Mouse (Mus musculus) erythroblast, adult 5-6 weeks (primary cell): ENCODE results near the gene Mbd5. TPM values are rescaled to one million over a fixed set of nuclear protein-coding genes. Genes with fewer than 3 reads are reported as not detected.

ENCODE experiments used
- ATAC-seq: replicated peaks from 2 replicates; pipeline ENCODE4 v1.8.0; 2016; ENCODE audit warnings: moderate number of reproducible peaks, mild to moderate bottlenecking, moderate TSS enrichment, inconsistent platforms; ENCODE audit not compliant: poor library complexity, low FRiP score, severe bottlenecking
- total RNA-seq, 2 experiments: library from RNA; stranded (forward) in 1 of 2; stranded (reverse) in 1 of 2; fragments of 150-400 nt in 1 of 2; fragments of 200-764, 138-1000 nt in 1 of 2; gene quantifications; 2 replicates each; pipeline versions ENCODE4 v1.2.3 to v1.2.4; 2015 to 2017; ENCODE audit warnings: low replicate concordance in 2 of 2

The Mbd5 gene
- total RNA-seq, 2 experiments from 2014 or later, result 12.9 to 51.3 TPM

DNA sequence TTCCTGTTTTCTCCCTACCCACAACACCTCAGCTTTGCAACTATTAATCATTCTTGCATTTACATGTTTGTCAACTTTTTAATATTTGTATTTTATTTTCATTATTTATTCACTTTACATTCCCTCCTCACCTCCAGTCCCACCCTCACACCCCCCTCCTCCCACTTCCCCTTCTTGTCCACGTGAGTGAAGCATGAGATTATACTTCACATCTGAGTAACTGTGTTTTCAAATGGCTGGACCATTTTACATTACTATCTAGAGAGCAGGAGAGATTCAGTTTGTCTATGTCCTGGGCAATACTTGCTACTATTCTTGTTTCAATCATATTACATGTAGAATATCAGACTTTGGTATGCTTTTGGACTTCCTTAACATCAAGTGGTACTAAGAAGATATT lies 204.3 kb downstream of the Mbd5 start:
- no peak for ATAC-seq

DNA sequence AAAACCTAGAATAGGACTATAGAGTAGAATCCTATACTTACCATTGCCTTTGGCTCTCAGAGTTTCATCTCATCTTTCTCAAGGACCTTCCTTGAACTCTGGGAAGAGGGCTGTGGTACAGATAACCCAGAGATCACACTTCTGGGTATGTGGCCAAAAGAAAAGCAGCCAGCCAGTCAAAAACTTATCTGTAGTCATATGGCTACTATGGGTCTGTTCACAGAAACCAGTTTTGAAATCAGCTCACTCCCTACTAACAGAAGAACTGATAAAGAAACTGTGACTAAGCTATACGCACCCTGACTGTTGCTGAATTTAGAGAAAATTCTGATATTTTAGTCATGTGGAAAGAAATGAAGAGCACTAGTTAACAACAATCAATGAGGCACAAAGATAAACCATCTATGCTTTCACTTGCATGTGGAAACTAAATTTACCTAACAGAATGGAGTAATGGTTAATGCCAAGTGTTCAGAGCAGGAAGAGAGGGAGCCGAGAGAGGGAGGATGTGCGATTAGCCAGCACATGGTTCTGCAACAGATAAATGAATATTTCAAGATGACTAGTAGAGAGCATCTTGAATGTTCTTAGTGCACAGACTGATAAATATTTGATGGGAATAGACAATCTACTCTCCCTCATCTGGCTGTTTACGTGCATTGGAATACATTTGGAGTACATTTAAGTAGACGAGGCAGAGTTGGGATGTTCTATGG lies 211.1 kb downstream of the Mbd5 start:
- peak; percentile 52; the same call in 1 of the 2 replicates for ATAC-seq

DNA sequence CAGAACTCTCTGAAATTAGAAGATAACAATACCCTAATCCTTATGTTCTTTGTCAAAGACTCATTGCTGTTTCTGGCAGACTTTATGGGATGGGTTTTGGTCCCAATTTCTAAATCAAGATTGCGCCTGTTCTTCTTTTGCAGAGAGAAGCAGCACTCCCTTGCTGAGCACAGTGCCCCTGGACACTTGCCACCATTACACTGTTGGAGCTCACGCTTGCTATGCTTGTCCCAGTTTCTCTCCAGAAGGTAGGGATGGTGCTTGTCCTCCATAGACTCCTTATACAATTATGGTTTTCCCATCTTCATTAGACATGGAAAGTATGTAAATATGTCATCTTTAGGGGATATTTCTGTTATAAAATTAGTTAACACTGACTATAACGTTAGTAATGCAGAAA lies 220.5 kb downstream of the Mbd5 start:
- no peak for ATAC-seq

DNA sequence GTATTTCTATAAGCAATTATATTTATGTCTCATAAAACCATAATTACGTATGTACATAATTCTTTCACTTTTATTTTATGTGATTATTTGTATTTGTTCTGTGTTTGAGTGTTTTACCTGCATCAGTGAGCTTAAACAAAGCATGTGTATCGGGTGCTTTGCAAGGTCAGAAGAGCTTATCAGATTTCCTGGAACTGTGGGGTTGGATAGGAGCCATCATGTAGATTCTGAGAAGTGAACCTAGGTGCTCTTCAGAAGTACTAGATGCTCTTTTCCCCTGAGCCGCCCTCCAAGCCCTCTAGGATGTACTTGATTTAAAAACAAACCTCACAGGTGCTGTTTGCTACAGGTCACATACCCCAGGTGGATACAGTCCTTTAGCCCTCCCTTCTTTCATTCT lies 227.7 kb downstream of the Mbd5 start:
- ATAC-seq, result no peak

DNA sequence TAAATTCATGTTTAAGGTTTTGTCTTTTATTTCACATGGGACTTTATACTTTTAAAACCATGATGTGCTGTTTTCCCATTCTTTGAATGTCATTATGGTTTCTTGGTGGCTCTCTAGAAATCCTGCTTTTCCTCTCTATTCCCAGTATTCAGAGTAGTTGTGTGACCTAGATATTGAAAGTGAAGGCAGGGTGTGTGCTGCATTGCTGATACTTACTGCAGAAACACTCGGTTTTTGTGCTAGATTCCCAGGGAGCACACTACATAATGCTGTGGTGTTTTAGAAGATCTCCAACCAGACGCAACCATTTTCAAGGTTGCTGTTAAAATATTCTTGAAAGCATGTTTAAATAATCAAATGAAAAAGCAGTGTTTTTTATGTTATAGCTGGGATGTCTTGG lies 241.7 kb downstream of the Mbd5 start:
- ATAC-seq, result no peak

DNA sequence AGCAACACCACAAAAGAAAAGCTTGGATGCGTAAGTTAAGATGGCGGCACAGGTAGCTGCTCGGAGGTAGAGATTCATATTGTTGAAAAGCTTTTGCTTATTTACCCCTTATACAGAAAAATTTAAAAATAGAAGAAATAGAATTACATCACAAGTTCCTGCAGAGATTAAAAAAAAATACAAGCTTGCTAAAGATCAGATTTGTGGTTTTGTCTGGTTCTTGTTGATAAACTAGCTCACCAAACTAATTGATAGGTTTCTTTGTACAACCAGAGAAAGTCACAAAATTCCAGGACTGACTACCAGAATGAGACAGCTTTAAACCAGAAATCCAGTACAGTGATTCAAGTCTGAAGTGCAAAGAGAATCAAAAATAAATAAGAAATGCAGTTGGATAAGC lies 242.4 kb downstream of the Mbd5 start:
- no peak for ATAC-seq

DNA sequence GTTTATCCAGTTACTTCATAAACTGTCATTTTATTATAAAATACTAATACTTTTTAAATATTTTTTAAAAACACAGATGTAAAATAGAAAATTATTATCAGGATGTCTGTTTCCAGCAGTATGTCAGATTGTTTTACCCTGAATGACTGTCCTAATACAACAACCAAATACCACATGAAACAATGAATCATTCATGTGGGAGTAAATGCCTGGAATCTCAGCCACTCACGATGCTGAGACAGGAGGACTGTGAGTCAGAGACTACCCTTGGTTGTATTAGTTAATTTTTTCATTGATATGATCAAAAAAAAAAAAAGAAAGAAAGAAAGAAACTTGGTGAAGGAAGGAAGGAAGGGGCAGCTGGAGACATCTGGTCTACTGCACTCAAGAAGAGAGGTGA lies 254.8 kb downstream of the Mbd5 start:
- no peak for ATAC-seq

DNA sequence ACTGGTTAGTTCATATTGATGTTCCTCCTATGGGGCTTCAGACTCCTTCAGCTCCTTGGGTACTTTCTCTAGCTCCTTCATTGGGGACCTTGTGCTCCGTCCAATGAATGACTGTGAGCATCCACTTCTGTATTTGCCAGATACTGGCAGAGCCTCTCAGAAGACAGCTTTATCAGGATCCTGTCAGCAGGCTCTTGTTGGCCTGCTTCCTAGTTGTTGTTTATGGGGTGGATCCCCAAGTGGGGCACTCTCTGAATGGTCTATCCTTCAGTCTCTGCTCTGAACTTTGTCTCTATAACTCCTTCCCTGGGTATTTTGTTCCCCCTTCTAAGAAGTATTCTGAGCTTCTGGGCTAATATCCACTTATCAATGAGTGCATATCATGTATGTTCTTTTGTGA lies 256.4 kb downstream of the Mbd5 start:
- ATAC-seq, result peak; percentile 97

DNA sequence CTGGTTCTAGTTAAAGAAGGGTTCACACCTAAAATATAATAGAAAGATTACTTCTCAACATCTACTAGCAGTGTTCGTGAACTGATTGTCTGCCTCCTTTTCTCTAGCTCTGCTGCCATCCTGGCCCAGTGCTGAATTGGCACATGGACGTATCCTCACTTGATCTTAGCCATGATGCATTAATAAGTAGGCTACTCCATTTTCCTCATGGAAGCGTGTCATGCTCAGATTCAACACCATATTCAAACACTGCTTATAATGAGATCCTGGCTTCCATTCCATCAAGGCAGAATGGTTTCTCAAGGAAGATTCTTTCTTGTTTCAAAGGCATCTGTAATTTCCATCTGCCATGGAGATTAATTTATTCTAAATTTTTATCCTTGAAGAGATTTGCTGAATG lies 260.0 kb downstream of the Mbd5 start:
- ATAC-seq, result no peak

DNA sequence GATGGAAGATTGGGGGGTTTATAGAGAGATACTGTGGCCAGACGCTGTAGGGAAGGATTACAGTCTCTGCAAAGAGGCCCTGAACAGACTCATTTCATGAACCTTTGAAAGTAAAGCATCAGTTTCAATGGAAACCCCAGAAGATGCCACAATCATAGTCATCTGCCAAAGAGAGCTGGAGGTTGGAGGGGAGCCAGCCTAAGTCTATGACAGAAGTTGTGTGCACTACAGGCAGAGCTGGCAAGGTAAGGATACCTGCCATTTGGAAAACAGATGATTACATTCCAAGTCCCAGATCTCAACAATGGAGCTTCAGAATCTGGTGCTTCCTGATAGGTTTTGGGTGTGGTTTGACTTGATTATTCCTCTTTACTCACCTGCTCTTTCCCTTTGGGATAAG lies 261.1 kb downstream of the Mbd5 start:
- ATAC-seq, result no peak

DNA sequence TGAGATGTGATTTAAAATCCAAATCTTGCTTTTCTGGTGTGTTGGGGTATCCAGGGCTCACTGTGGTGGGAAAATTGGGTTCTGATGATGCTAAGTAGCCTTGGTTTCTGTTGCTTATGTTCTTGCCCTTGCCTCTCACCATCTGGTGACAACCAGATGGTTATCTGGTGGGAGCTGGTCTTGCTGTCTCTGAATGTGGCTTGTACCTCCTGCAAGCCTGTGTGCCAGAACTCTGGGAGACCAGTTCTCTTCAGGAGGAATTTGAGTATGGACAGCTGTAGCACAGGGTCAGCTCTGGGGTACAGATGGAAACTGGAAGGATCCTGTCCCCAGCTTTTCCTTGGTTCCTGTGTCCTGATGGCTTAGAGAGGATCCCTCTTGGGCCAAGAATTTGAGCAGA lies 280.4 kb downstream of the Mbd5 start:
- ATAC-seq, result no peak

DNA sequence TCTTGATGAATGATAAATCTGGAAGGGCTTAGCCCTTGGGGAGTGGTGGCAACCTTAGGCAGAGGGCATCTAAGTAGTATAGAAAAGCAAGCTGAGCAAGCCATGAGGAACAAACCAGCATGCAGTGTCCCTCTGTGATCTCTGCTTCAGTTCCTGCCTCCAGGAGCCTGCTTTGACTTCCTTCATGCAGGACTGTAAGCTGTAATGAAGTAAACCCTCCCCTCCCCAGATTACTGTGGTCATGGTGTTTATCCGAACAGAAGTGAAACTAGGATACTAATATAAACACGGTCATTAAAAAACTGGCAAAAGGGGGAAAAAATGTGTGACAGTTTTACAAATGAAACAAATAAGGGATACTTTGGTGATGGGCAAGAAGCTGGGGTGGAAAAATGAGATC lies 284.8 kb downstream of the Mbd5 start:
- no peak for ATAC-seq

DNA sequence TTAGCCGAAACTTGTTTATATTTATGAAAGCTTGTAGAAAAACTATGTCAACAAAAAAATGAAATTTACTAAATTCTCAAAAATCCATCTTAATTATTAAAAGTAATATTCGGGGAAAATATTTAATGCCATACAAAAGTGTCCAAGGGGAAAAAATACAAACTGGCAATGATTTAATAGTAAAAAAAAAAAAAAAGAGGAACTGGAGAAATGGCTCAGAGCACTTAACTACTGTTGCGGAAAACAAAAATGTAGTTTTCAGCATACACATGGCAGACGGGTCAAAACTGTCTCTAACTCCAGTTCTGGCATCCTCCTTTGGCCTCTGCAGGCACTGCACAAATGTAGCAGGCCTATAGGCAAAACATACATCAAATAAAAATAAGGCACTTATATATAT lies 292.4 kb downstream of the Mbd5 start:
- no peak for ATAC-seq

DNA sequence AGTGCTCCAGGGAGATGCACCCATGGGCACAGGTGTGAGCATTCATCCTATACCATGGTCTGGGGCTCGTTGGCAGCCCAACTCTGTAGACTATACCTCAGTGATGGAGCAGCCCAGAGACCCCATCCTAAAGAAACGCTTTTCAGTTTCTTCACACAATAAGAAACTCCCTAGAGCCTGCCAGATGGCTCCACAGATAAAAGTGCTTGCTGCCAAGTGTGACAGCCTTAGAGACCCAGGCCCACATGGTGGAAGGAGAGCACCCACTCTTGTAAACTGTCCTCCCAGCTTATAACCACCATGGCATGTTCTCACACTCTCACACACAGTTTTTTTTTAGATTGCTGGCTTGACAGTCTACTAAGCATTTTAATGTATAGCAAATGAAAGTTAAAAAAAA lies 314.8 kb downstream of the Mbd5 start:
- ATAC-seq, result no peak

DNA sequence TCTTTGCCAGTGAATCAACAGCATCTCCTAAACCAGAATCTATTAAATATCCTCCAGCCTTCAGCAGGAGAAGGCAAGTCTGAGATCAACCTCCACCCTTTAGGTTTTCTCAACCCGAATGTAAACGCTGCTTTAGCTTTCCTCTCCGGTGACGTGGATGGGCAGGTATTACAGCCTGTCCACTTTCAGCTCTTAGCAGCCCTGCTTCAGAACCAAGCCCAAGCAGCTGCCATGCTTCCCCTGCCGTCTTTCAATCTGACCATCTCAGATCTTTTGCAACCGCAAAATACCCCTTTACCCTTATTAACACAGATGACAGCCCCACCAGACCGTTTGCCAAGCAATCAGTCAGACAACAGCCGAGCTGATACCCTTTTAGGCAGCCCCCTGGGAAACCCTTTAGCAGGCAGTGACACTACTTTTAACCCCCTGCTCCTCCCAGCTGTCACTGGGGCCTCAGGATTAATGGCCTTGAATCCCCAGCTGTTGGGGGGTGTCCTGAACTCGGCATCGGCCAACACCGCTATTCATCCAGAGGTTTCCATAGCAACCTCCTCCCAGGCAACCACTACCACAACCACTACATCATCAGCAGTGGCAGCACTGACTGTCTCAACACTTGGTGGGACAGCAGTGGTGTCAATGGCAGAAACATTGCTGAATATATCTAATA lies 323.1 kb downstream of the Mbd5 start:
- ATAC-seq, result no peak

DNA sequence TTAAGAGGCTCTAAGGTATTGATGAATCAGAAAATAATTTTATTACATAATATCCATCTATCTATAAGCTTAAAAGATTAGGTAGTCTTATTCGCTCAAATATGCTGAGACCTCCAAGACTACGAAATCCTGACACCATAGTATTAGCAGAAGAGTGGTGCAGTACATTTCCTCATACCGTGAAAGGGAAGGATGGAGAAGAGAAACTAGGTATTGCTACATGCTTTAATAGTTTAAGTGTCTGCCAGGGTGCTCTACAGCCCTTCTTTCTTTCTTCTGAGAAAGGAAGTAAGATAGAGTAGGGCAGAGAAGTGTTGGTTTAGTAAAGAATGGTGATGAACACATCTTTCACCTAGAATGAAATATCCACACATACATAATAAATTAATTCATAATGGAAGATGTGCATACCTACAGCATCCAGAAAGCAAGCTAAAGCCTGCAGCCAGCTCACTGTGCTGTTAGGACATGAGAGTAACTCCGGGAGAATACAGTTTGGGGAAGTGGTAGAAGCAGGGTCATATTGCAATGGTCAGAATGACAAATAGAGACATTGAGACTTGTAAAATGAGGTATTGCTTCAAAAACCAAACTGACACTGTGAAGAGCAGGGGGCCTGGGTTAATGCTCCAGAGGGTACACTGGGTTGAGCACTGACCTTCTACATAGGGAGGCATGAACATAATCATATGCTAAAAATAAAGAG lies 326.9 kb downstream of the Mbd5 start:
- no peak for ATAC-seq

DNA sequence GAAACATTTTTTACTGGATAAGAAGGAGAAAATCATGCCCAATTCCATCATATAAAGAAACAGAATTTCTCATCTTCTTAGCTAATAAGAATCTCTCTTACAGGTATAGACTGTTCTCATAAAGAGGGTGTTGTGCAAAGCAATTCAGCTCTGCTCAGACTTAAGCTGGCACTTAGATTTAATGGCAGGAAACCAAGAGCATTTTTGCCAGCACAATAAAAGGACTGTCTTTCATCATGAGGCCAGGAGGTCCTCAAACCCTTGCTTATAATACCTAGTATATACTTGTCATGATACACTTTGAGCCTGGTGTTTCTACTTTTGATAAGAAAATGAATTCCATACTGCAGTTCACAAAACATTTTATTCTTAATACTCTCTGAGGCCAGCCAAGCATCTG lies 331.2 kb downstream of the Mbd5 start:
- no peak for ATAC-seq

DNA sequence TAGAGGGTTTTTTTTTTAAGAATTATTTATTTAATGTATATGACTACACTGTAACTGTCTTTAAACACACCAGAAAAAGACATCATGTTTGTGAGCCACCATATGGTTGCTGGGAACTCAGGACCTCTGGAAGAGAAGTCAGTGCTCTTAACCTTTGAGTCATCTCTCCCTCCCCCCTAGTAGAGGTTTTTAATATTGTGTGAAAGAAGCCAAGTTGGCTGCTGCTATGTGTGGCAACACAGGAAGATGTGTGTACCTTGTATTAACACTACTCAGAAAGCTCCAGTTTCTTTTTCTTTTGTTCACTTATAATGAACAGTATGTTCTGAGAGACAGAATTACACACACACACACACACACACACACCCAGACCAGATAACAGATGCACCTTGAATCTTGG lies 334.3 kb downstream of the Mbd5 start:
- no peak for ATAC-seq

DNA sequence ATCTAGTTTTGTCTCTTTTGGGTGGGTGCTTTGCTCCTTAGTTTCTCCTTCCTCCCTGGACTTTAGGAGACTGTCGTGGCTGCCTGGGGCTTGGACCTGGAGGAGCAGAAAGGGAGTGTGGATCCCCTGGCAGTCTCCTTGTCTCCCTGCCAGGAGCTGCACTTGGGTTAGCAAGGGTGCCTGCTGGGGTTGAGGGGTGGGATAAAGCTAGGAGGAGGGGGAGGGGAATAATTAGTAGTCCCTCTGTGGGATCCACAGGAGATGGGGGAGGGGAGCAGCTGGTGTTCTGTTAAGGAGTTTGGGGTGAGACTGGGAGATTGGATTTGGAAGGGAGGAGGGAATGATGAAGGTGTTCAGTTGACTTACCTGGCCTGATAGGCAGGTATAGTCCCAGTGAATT lies 337.7 kb downstream of the Mbd5 start:
- ATAC-seq, result no peak

DNA sequence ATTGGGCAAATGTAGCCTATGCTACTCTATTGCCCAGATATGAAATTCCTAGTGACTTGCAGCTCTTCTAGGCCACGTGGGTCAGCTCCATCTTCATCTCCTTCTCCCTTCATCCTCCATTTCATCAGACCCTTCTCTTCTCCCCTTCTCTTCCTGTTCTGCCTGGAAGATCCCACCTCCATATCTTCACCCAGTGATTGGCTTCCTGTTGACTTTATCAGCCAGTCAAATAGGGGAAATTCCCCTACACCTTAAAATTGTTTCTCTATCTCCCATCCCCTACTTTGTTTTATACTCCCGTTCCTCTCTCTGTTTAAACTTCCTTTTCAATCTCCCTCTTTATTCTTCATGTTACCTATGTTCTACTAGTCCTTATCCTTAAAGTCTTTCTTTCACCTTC lies 342.4 kb downstream of the Mbd5 start:
- no peak for ATAC-seq
